Mouse (Mus musculus) CH12.LX (cell line): ENCODE results near the gene Mpp4. TPM values are rescaled to one million over a fixed set of nuclear protein-coding genes. Genes with fewer than 3 reads are reported as not detected.

Experiments
- DNase-seq: peaks from one replicate; pipeline ENCODE4 v3.0.0-alpha.2; 2013; ENCODE audit errors: extremely low read depth
- H3K27ac ChIP-seq: 2 replicates; pipeline ENCODE4 v1.5.1; 2012; ENCODE audit warnings: low read depth, mild to moderate bottlenecking, control low read depth, moderate library complexity; ENCODE audit not compliant: insufficient read depth
- H3K27me3 ChIP-seq: replicated peaks from 2 replicates; pipeline ENCODE3; 2012; ENCODE audit warnings: inconsistent platforms
- H3K36me3 ChIP-seq, 2 experiments: replicated peaks in 1 of 2; 2 replicates each; pipeline versions ENCODE3 to v1.6.1; 2012; ENCODE audit warnings: inconsistent platforms in 1 of 2, low read length in 1 of 2, mild to moderate bottlenecking in 1 of 2, mixed read lengths in 1 of 2, moderate library complexity in 1 of 2; ENCODE audit not compliant: control insufficient read depth in 1 of 2, insufficient read depth in 1 of 2
- H3K4me1 ChIP-seq, 2 experiments: 2 replicates each; pipeline ENCODE4 v1.6.1; 2012; ENCODE audit warnings: inconsistent platforms in 1 of 2, moderate library complexity in 1 of 2; ENCODE audit not compliant: insufficient read depth in 2 of 2, control insufficient read depth in 1 of 2
- H3K4me2 ChIP-seq: 2 replicates; pipeline ENCODE4 v1.6.1; 2012; ENCODE audit warnings: low read depth, mild to moderate bottlenecking, control low read depth; ENCODE audit not compliant: poor library complexity, insufficient read depth, severe bottlenecking
- H3K4me3 ChIP-seq, 3 experiments: fragments of 150-350 bp in 1 of 3; sonication (generic) in 1 of 3; replicated peaks in 1 of 3; 2 replicates each; pipeline versions ENCODE3 to v1.5.1; 2011 to 2012; ENCODE audit warnings: low read depth in 2 of 3, low read length in 2 of 3, mild to moderate bottlenecking in 2 of 3, moderate library complexity in 2 of 3, control low read depth in 1 of 3, improper control_type of control experiment in 1 of 3, inconsistent platforms in 1 of 3, mixed read lengths in 1 of 3; ENCODE audit not compliant: poor library complexity in 1 of 3
- H3K79me2 ChIP-seq: replicated peaks from 2 replicates; pipeline ENCODE4 v1.6.1; 2012; ENCODE audit warnings: mild to moderate bottlenecking, moderate library complexity; ENCODE audit not compliant: control insufficient read depth, poor library complexity, insufficient read depth, severe bottlenecking; ENCODE audit errors: extremely low read depth
- H3K9ac ChIP-seq: 2 replicates; pipeline ENCODE4 v1.6.1; 2012; ENCODE audit warnings: low read depth, mild to moderate bottlenecking, control low read depth, moderate library complexity; ENCODE audit not compliant: insufficient read depth
- H3K9me3 ChIP-seq: replicated peaks from 2 replicates; pipeline ENCODE3; 2012; ENCODE audit warnings: low read length, inconsistent platforms, mixed read lengths
- BHLHE40 ChIP-seq: IDR thresholded peaks from 2 replicates; pipeline ENCODE4 v1.6.1; 2011; ENCODE audit warnings: mild to moderate bottlenecking, low read depth, low read length, improper control_type of control experiment
- CHD1 ChIP-seq: IDR thresholded peaks from 2 replicates; pipeline ENCODE4 v1.6.1; 2012; ENCODE audit warnings: low read depth, low read length, improper control_type of control experiment, inconsistent platforms
- CHD2 ChIP-seq: IDR thresholded peaks from 2 replicates; pipeline ENCODE4 v1.6.1; 2011; ENCODE audit warnings: low read length, improper control_type of control experiment
- CTCF ChIP-seq, 2 experiments: IDR thresholded peaks in 1 of 2; conservative IDR thresholded peaks in 1 of 2; 2 replicates each; pipeline ENCODE4 v1.5.1; 2011 to 2012; ENCODE audit warnings: low read depth in 2 of 2, low read length in 2 of 2, improper control_type of control experiment in 1 of 2, inconsistent platforms in 1 of 2, mild to moderate bottlenecking in 1 of 2, moderate library complexity in 1 of 2
- E2F4 ChIP-seq: IDR thresholded peaks from 2 replicates; pipeline ENCODE4 v1.6.1; 2011; ENCODE audit warnings: low read depth, low read length, improper control_type of control experiment; ENCODE audit not compliant: insufficient replicate concordance
- ELF1 ChIP-seq: IDR thresholded peaks from 2 replicates; pipeline ENCODE4 v1.6.1; 2014; ENCODE audit warnings: low read depth, mild to moderate bottlenecking, inconsistent platforms, low read length, improper control_type of control experiment
- EP300 ChIP-seq: IDR thresholded peaks from 2 replicates; pipeline ENCODE4 v1.6.1; 2011; ENCODE audit warnings: low read length, improper control_type of control experiment
- ETS1 ChIP-seq: conservative IDR thresholded peaks from 2 replicates; pipeline ENCODE4 v1.6.1; 2012; ENCODE audit warnings: low read depth, mild to moderate bottlenecking, inconsistent platforms, low read length, improper control_type of control experiment, moderate library complexity
- GABPA ChIP-seq: IDR thresholded peaks from 2 replicates; pipeline ENCODE4 v1.6.1; 2012; ENCODE audit warnings: low read depth, low read length, improper control_type of control experiment, inconsistent platforms; ENCODE audit not compliant: insufficient replicate concordance
- HCFC1 ChIP-seq: IDR thresholded peaks from 2 replicates; pipeline ENCODE4 v1.6.1; 2012; ENCODE audit warnings: low read depth, mild to moderate bottlenecking, inconsistent platforms, low read length, improper control_type of control experiment
- IRF4 ChIP-seq: IDR thresholded peaks from 2 replicates; pipeline ENCODE4 v1.6.1; 2014; ENCODE audit warnings: low read depth, mild to moderate bottlenecking, inconsistent platforms, low read length, improper control_type of control experiment
- JUN ChIP-seq: IDR thresholded peaks from 2 replicates; pipeline ENCODE4 v1.6.1; 2011; ENCODE audit warnings: low read depth, mild to moderate bottlenecking, low read length, improper control_type of control experiment, moderate library complexity; ENCODE audit not compliant: insufficient read depth
- JUND ChIP-seq: conservative IDR thresholded peaks from 2 replicates; pipeline ENCODE4 v1.6.1; 2011; ENCODE audit warnings: low read depth, low read length, improper control_type of control experiment
- KAT2A ChIP-seq: IDR thresholded peaks from 2 replicates; pipeline ENCODE4 v1.6.1; 2012; ENCODE audit warnings: low read length, improper control_type of control experiment, inconsistent platforms; ENCODE audit not compliant: insufficient replicate concordance
- MAFK ChIP-seq: IDR thresholded peaks from 2 replicates; pipeline ENCODE4 v1.6.1; 2011; ENCODE audit warnings: low read length, improper control_type of control experiment; ENCODE audit not compliant: insufficient replicate concordance
- MAX ChIP-seq: IDR thresholded peaks from 2 replicates; pipeline ENCODE4 v1.6.1; 2011; ENCODE audit warnings: low read length, improper control_type of control experiment
- MAZ ChIP-seq: IDR thresholded peaks from 2 replicates; pipeline ENCODE4 v1.6.1; 2012; ENCODE audit warnings: low read depth, mild to moderate bottlenecking, inconsistent platforms, low read length, improper control_type of control experiment, moderate library complexity
- MEF2A ChIP-seq: IDR thresholded peaks from 2 replicates; pipeline ENCODE4 v1.6.1; 2014; ENCODE audit warnings: low read depth, mild to moderate bottlenecking, inconsistent platforms, low read length, improper control_type of control experiment, borderline replicate concordance
- MXI1 ChIP-seq: IDR thresholded peaks from 2 replicates; pipeline ENCODE4 v1.6.1; 2011; ENCODE audit warnings: mild to moderate bottlenecking, low read depth, low read length, improper control_type of control experiment
- MYC ChIP-seq: IDR thresholded peaks from 2 replicates; pipeline ENCODE4 v1.6.1; 2011; ENCODE audit warnings: low read depth, mild to moderate bottlenecking, improper control_type of control experiment, low read length
- NELFE ChIP-seq: IDR thresholded peaks from 2 replicates; pipeline ENCODE4 v1.6.1; 2011; ENCODE audit warnings: low read depth, low read length, improper control_type of control experiment
- NRF1 ChIP-seq: IDR thresholded peaks from 2 replicates; pipeline ENCODE4 v1.6.1; 2014; ENCODE audit warnings: low read depth, mild to moderate bottlenecking, inconsistent platforms, low read length, improper control_type of control experiment, moderate library complexity
- POLR2A ChIP-seq: IDR thresholded peaks from 2 replicates; pipeline ENCODE4 v1.6.1; 2011; ENCODE audit warnings: low read depth, mild to moderate bottlenecking, improper control_type of control experiment, low read length
- RAD21 ChIP-seq: IDR thresholded peaks from 2 replicates; pipeline ENCODE4 v1.6.1; 2011; ENCODE audit warnings: low read depth, mild to moderate bottlenecking, low read length, improper control_type of control experiment, moderate library complexity
- RCOR1 ChIP-seq: conservative IDR thresholded peaks from 2 replicates; pipeline ENCODE4 v1.6.1; 2012; ENCODE audit warnings: low read depth, mild to moderate bottlenecking, inconsistent platforms, low read length, improper control_type of control experiment
- SIN3A ChIP-seq: IDR thresholded peaks from 2 replicates; pipeline ENCODE4 v1.6.1; 2012; ENCODE audit warnings: low read length, improper control_type of control experiment, inconsistent platforms
- SMC3 ChIP-seq: IDR thresholded peaks from 2 replicates; pipeline ENCODE4 v1.6.1; 2011; ENCODE audit warnings: low read depth, low read length, improper control_type of control experiment
- TBP ChIP-seq: conservative IDR thresholded peaks from 2 replicates; pipeline ENCODE4 v1.6.1; 2011; ENCODE audit warnings: low read depth, low read length, improper control_type of control experiment
- TCF12 ChIP-seq: IDR thresholded peaks from 2 replicates; pipeline ENCODE4 v1.6.1; 2014; ENCODE audit warnings: low read depth, mild to moderate bottlenecking, inconsistent platforms, low read length, improper control_type of control experiment
- UBTF ChIP-seq: IDR thresholded peaks from 2 replicates; pipeline ENCODE4 v1.6.1; 2012; ENCODE audit warnings: low read depth, mild to moderate bottlenecking, inconsistent platforms, low read length, improper control_type of control experiment, moderate library complexity
- USF1 ChIP-seq: IDR thresholded peaks from 2 replicates; pipeline ENCODE4 v1.6.1; 2014; ENCODE audit warnings: low read depth, mild to moderate bottlenecking, inconsistent platforms, low read length, improper control_type of control experiment
- USF2 ChIP-seq: conservative IDR thresholded peaks from 2 replicates; pipeline ENCODE4 v1.6.1; 2011; ENCODE audit warnings: low read depth, low read length, improper control_type of control experiment
- ZC3H11A ChIP-seq: IDR thresholded peaks from 2 replicates; pipeline ENCODE4 v1.6.1; 2012; ENCODE audit warnings: low read depth, mild to moderate bottlenecking, inconsistent platforms, low read length, improper control_type of control experiment
- ZKSCAN1 ChIP-seq: IDR thresholded peaks from 2 replicates; pipeline ENCODE4 v1.6.1; 2012; ENCODE audit warnings: low read depth, inconsistent platforms, low read length, improper control_type of control experiment, borderline replicate concordance
- ZMIZ1 ChIP-seq: IDR thresholded peaks from 2 replicates; pipeline ENCODE4 v1.6.1; 2012; ENCODE audit warnings: low read depth, mild to moderate bottlenecking, inconsistent platforms, low read length, improper control_type of control experiment
- ZNF384 ChIP-seq: IDR thresholded peaks from 2 replicates; pipeline ENCODE4 v1.6.1; 2012; ENCODE audit warnings: low read depth, low read length, improper control_type of control experiment, inconsistent platforms
- dilution Hi-C: fragments of 300-500 bp; cut with MboI; formaldehyde crosslinking; loops from 2 replicates; pipeline ENCODE4 v1.14.3; 2020; ENCODE audit warnings: low sequenced_read_pairs; ENCODE audit not compliant: extremely low pct_unique_long_range_greater_than_20kb, extremely low pct_ligation_motif_present
- in situ Hi-C: fragments of 300-500 bp; cut with MboI; formaldehyde crosslinking; loops from 3 replicates; pipeline ENCODE4 v1.14.3; 2019; ENCODE audit warnings: low sequenced_read_pairs, low pct_ligation_motif_present, low pct_unique_long_range_greater_than_20kb, mixed read lengths
- polyA plus RNA-seq: library from polyadenylated mRNA; unstranded; fragments of >175 nt; gene quantifications from 2 replicates; pipeline ENCODE4 v1.2.1, GENCODE M21; 2012; ENCODE audit warnings: low read depth; ENCODE audit not compliant: insufficient read length
- total RNA-seq, 2 experiments: library from RNA; depleted of rRNA; stranded (reverse); fragments of 300-350 nt in 1 of 2; fragments of >200 nt in 1 of 2; gene quantifications; 2 replicates each; pipeline ENCODE4 v1.2.3; 2012 to 2014

The Mpp4 gene
- total RNA-seq (2012; rRNA removed) (1.1 and 1.7 TPM in 2 replicates), total RNA-seq (2014; rRNA removed) (0.79 and 1.1 TPM in 2 replicates), polyA plus RNA-seq (1.6 and 2.8 TPM in 2 replicates)

DNA sequence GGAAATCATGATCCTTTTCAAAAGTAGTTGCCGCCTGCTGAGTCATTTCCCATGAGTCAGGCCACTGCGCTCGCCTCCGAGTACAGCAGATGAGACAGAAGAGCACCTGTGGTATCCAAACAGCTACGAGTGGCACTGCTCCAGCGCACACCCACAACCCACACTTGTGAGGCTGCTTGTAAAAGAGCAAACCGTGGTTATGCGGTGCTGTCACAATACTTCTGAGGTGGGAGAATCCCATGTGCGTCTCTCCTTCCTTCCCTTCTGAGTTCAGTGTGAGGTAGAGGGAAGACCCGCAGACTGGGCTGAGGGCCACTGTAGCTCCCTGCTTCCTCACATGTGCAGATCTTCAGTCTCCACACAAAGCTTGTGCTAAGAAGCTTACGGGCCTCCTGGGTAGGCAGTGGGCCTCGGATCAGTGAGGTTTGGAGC is at the start of gene Mpp4:
Gene Mpp4 (minus strand): TSS at position 360 of the 432 bp plus-strand sequence.
- in situ Hi-C loops: no loop called here
- Histone ChIP-seq H3K79me2 (no peaks in the 10 kb centered on the region), H3K36me3 (peaks cover 29 to 70% of the 10 kb centered on the region in 2 experiments), H3K4me2 (no peak within 1 kb of the TSS), H3K27me3 (no peaks in the 10 kb centered on the region), H3K9ac (no peak within 1 kb of the TSS), H3K27ac (0 out of 2 replicates have a peak within 1 kb of the TSS, but pooled peaks have one; percentile 2), H3K9me3 (no peaks in the 10 kb centered on the region), H3K4me1 (peaks cover 3 to 28% of the 10 kb centered on the region in 2 experiments; a peak in 3 of 4 replicates), H3K4me3 (no peak within 1 kb of the TSS)
- dilution Hi-C loops: no loop called here
- TF ChIP-seq NRF1 (no peak), JUN (no peak), MAX (peak; percentile 21; the same call in 1 of the 2 replicates), SIN3A (no peak), USF2 (no peak), BHLHE40 (peak; percentile 38; the same call in 1 of the 2 replicates), NELFE (no peak), MXI1 (no peak), ELF1 (no peak), ETS1 (peak; percentile 49; the same call in 1 of the 2 replicates), ZNF384 (no peak), CHD2 (no peak), TCF12 (no peak), POLR2A (no peak), ZMIZ1 (no peak), IRF4 (no peak), EP300 (peak; percentile 55), MYC (no peak), HCFC1 (no peak), KAT2A (no peak), ZKSCAN1 (no peak), RAD21 (no peak), E2F4 (no peak), JUND (no peak), CTCF (conservative IDR thresholded peaks at IDR 0.05 in 1 of 2, IDR thresholded peaks at IDR 0.05 in 1 of 2; ENCODE audit: low read depth in 2 of 2, low read length in 2 of 2) (no peak), MAFK (0 out of 2 replicates have a peak, but pooled peaks have one; percentile 40), GABPA (no peak), MAZ (no peak), UBTF (no peak), RCOR1 (no peak), USF1 (no peak), TBP (no peak), SMC3 (no peak), ZC3H11A (no peak), CHD1 (no peak), MEF2A (no peak)
- peak; percentile 72 for DNase-seq
